Mouse (Mus musculus) T-helper 2 cell (primary cell): ENCODE measurements around the gene Ank3.

Experiments used
- in situ Hi-C: fragments of 300-600 bp; cut with MboI, MseI; formaldehyde crosslinking; loops from one replicate; pipeline ENCODE4 v1.15.1; 2025; ENCODE audit warnings: high pct_unique_total_duplicates

Gene Ank3

DNA sequence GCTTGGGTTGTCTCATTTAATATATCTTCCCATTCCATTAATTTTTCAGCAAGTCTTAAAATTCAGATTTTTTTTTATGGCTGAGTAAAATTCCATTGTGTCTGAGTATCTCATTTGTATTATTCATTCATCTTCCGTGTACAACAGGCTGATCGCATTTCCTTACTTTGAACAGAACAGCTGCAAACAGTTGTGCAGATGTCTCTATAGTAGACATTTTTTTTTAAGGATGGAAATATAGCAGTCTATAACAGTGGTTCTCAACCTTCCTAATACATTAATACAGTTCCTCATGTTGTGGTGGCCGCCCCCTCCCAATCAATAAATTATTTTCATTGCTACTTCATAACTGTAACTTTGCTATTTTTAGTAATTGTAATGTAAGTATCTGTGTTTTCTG is 212.7 kb downstream of the Ank3 start:
- in situ Hi-C loops, result no loop called here

DNA sequence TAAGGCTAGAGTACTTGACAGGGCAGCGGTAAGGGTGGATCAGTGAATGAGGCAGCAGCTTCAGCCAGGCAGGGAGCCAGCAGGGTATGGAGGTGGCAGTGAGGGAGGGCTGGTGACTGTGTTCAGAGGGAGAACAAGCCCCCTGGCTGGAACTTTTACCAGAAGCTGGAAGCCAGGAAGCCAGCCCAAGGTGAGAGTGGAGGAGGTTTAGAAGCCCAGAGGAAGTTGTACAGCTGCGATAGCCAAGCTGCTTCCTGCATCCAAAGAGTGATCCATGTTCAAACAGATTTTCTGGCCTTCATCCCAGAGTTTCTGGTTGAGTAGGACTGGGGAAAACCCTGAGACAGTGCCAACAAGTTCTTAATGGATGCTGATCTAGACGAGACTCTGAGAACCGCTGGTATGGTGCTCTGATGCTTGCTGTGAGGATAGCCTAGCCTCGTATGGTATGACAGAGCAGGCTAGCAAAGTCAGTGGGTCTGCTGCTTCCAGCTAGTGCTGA is 213.3 kb downstream of the Ank3 start:
- in situ Hi-C loops, result no loop called here

DNA sequence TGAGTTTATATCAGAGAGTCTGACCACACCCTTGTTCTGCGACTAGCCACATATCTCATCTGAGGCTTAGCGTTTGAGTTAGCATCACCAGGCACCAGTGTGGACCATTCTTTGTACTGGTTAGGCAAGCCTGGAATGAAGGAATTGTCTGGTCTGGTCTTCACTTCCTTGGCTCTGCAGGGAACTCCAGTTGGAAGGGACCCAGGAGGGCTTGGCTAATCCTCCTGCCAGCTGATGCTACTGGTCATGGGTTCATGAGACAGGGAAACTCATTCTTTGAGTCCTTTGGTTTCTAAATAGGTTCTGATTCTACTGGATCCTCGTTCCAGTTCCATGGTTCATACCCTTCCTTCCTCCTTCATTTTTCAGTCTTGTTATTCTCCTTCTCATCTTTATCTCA is 218.4 kb downstream of the Ank3 start:
- in situ Hi-C loops, result no loop called here

DNA sequence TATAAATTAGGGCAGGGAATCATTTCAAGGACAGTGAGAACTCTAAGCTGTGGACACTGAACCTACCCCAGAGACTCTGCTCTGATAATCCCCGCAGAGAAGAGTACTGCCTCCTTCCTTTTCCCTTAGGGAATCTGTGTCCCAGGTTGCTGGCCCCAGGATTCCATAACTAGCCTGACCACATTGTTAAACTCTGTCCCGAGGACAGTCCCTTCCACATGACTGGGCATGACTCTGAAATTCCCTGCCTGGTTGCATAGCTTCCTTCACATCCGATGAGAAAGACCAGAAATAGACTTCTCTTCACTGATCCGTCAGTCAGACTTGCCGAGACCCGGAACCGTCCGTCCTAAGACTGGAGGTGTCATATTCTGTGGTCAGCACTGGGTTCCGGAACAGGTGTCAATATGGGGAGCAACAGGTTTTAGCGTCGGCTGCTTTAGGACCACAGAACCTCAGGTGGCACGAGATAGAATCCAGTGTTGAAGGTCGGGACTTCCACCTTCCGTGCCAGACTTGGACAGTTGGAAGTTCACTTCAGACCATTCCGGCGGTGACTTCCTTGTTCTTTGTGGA is 219.1 kb downstream of the Ank3 start:
- in situ Hi-C loops, result no loop called here

DNA sequence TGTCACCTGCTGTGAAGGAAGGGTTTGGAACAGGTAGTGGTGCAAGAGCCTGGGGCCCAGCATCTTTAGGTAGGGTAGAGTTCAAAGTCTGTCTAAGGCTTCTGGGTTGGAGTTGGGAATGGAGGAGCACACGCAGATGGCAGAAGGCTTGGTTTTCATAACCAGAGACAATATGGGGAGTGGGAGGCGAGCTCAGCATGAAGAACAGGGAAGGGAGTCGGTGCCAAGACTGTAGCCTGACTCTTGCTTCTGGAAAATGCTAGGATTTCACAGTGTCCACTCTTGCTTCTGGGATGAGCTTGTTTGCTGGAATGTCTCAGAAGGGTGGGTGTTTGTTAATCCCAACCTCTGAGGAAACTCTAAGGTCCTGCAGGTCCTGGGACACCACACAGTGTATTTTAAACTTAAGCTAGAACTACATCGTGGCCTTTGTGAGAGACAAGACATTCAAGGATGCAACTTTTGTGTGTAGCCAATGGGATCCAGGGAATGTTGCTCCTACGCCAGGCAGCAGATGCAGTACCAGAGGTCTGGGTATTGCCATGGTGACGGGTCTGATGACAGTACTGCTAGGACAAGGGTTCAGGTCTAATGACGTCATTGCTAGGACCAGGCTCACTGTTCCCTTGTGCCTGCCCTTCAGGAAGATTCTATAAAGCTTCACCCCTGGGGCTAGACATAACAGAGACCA is 222.3 kb downstream of the Ank3 start:
- in situ Hi-C loops, result no loop called here

DNA sequence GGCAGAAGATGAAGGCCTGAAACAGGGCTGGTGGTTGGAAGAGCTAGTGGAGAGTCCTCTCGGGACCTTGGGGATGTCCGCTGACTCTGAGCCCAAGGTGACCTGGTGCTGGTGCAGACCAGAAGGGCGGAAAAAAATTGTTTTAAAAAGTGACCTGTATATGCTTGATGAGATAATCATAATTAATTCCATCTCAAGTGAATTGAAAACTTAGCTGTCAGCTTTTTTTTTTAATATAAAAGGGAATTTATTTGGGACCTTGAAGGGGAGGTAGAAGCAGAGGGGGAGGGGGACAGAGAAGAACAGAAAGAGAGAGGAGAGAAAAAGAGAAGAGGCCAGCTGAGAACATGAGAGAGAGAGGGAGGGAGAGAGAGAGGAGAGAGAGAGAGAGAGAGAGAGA is 229.2 kb downstream of the Ank3 start:
- in situ Hi-C loops, result no loop called here

DNA sequence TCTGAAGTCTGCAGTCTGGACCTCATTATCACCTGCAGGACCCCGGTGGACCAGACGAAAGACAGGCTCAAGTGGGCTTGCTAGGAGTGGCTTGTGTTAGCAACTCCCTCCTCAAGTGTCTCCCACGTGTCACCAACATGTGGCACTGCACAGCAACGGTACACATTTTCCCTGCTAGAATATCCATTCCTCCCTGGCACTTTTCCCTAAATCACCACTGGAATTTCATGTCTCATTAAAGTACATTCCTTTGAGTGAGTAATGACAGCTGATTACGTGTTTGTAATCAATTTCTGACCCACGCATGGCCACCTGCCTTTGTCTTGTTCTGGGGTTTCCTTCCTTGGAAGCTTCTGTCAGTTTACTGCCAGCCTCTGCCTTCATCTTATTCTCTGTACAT is 230.2 kb downstream of the Ank3 start:
- in situ Hi-C loops, result no loop called here

DNA sequence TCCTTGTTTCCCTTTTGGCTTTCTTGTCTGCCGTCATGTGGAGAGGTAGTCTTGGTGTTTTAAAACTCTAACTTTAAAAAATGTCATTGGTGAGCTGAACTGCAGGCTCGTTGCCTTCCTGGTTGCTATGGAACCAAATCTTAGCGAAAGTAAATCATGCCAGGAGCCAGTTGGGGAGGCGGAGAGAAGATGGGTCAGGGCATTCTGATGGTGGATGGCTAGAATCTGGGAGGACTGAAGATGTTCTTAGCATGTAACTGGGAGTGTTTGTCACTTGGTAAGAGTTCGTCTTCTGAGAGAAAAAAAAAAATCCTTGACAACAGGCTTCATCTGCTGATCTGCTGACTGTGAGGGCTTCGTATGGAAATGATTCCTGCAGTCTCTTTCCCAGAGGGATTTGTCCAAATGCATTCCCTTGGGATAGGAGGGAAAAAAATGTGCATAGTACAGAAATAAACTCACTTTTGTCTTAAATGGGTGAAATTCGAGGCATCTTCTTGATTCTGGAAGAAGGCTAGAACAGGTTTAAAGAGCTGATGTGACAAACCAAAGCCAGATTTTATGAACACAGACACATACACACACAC is 232.3 kb downstream of the Ank3 start:
- in situ Hi-C loops, result no loop called here

DNA sequence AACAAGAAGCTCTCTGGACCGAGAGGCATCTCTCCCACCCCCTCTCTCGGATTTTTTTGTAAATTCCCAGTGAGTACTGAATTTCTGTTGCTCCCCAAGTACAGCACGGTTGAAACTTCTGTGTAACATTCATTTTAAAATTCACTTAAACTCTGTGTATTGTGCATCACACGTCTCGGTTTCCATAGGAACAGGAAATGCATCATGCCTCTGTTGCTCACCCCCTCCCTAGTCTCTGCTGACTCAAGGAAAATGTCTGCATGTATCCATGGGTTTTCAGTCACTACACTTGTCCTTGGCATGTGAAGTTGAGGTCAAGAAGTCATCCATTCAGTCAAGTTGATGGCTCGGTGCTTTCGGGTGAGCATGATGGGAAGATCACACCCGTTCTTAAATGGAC is 234.3 kb downstream of the Ank3 start:
- in situ Hi-C loops, result no loop called here

DNA sequence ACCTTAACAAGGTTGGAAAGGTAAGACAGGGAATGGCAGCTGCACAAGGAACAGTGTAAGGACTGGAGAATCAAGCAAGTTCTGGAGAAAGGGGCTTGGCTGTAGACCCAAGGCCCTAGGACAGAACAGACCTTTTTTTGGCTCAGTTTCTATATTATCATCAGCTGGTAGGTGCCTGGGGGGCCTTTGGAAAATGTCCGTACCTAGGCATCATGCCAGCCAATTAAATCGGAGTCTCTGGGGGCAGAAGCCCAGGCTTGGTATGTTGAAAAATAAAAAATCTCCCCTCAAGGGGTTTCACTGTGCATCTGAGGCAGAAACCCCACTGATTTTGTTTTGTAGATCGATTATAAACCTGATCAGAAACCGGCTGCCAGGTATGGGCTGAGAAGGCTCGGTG is 236.3 kb downstream of the Ank3 start:
- in situ Hi-C loops, result no loop called here

DNA sequence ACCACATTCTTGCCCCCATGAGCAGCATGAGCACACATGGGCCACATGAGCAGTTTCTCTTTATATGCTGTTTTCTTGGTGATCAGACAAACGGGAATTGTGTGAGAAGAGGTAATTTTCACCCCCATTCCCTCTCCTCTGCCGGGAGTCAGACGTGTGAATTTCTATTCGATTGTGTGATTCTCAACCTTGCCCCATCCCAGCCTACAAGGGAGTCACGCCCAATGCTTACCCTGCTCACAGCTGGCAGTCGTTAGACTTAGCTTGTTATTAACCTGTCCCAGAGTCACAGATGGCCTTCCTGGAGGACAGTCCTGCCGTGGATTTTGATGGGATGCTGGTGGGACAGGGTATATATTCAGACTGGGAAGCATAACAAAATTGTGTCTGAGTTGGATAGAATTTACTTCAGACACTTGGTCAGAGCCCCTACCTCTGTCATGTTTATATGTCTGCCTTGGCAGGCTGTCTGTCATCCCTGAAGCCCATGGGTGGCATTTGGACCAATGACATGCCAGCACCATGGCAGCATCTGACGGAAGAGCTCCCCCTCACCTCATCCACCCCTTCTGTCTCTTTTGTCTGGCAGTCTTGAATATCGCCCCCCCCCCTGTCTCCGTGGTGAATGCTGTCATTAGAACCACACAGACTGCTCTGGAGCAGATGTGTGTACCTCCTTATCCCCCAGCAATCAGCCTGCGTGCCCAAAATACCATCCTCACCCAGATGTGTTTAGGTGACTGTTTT is 237.5 kb downstream of the Ank3 start:
- in situ Hi-C loops, result no loop called here

DNA sequence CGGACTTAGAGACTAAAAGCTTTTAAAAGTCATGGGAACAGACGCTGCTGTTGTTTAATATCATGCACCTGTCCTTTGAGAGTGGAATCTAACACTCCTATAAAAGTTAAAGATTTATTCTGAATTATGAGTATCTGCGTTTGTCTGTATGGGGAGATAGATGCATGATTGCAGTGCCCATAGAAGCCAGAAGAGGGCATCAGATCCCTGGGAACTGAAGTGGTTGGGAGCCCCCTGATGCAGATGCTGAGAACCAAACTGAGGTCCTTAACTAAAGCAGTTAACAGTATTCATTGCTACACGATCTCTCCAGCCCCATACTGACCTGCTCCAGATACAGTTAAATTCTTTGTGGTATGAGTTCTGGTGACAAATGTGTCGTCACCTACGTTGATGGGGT is 240.6 kb downstream of the Ank3 start:
- in situ Hi-C loops, result no loop called here

DNA sequence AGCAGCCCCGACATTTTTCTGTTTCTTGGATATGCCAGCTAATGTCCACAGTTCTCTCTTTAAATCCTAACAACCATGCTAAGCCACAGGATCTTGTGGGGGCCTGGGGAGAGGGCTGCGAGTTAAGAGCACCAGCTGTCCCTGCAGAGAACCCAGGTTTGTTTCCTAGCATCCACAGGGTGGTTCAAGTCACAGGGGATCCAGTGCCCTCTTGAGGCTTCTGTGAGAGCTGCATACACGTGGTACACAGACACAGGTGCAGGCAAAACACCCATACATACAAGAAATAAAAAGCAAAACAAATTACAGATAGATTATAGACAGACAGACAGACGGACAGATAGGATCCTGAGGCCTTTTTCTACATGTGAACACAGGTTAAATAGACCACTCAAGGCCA is 242.0 kb downstream of the Ank3 start:
- in situ Hi-C loops, result no loop called here

DNA sequence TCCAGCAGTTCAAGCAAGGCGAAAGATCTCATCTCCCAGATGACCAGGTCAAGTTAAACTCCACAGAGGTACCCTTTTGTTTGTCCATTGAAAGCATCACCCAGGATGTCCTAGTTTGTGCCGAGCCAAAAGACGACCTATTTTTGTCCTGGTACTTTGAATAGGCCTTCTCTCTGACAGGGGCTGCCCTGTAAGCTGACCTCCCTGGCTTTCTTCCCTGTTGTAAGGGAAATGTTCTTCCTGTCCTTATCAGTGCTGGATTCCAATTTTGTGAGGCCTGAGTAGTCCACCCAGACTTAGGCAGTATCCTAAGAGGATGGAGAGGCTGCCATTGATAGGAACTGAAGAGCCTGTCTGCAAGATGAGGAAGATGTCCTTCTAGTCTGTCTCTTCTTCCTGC is 244.9 kb downstream of the Ank3 start:
- in situ Hi-C loops, result no loop called here

DNA sequence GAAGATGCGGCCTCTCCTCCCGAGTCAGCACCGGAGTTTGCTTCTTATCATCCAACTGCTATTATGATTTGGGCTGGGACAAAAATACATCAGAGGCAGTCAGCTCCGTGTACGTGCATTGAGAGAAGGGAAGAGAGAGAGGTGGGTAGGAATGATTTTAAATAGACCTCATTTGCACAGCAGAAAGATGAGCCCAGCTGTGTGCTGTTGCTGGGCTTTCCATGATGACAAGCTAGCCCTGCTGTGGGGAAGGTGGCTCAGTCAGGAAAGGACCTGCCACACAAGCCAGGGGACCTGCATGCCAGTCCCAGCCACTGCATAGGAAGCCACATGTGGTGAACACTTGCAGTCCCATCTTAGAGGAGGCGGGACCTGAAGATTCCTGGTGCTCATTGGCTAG is 245.4 kb downstream of the Ank3 start:
- in situ Hi-C loops, result no loop called here

DNA sequence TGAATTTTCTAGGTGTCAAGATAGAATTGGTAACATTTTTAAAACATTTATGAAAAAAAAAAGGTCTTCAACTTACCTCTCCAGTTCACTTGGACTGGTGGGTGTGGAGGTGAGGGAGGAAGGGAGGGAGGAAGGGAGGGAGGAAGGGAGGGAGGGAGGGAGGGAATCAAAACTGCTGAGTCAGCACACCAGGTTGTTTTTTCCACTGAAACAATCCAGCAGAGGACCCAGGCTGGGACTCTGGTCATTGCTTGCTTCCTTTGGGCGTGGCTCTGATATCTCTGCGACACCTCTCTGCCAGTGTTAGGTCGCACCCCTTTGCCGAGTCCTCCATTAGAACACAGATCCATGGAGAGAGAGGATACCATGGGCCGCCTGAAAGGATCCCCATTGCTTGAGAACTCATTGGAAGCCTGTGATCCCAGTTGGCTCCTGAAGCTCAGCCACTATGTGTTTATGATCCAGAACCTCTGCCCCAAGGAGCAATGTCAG is 246.8 kb downstream of the Ank3 start:
- in situ Hi-C loops, result loop anchor here (5.0 kb wide), 1 partner anchor 193 kb away; no protein-coding TSS in a partner anchor

DNA sequence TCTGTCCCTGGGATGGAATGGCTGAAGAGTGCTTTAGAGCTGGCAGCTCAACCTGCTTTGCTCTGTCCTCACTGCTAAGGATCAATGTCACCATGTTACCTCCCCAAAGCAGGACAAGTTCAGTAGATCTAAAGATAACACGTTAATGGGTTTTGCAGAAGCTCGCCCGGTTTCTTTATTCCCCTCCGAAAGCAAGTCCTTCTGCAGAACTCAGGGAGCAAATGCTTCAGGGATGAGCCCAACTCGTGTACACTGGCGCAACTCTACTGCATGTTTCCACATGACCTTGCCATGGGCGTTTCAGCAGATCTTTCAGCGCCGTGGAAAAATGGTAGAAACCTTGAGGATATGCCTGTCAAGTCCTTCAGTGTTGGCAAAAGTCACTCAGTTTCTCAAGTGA is 247.4 kb downstream of the Ank3 start:
- in situ Hi-C loops, result loop anchor here (5.0 kb wide), 1 partner anchor 194 kb away; no protein-coding TSS in a partner anchor

DNA sequence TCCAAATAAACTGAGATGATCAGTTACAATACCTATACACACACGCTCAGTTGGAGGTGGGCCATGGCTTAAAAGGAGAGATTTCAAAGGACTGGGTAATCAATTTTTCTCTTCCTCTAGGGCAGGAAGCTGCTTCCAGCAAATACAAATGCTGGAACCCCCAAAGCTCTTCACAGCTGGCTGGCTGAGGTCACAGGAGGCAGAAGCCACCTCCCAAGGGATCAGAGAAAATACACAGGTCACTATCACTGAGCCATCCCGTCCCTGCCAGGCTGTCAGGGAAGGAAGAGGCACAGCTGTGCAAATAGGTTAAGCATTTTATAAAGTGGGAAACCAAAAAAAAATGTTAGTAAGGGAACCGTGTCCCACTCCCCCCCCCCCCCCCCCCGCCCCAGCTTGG is 251.5 kb downstream of the Ank3 start:
- in situ Hi-C loops, result loop anchor here (25.0 kb wide), 1 partner anchor 637 kb away; no protein-coding TSS in a partner anchor

DNA sequence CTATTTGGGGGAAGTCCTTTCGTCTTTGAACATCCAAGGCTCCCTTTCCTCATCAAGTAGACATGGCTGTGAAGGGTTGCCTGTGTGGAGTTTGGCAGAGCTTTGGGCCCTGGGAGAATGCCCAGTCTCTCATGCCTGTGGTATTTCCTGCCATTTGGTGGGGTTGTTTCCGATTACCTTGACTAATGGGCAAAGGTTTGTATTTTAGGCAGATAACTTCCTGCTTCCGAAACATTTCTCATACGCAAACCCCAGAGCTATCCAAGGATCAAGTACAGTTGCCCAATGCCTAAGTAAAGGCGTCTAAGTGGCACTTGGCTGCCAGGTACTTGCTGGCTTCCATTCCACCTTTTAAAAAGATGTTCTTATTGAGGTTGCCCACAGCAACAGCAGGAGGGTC is 254.1 kb downstream of the Ank3 start:
- in situ Hi-C loops, result loop anchor here (25.0 kb wide), 1 partner anchor 635 kb away; no protein-coding TSS in a partner anchor

DNA sequence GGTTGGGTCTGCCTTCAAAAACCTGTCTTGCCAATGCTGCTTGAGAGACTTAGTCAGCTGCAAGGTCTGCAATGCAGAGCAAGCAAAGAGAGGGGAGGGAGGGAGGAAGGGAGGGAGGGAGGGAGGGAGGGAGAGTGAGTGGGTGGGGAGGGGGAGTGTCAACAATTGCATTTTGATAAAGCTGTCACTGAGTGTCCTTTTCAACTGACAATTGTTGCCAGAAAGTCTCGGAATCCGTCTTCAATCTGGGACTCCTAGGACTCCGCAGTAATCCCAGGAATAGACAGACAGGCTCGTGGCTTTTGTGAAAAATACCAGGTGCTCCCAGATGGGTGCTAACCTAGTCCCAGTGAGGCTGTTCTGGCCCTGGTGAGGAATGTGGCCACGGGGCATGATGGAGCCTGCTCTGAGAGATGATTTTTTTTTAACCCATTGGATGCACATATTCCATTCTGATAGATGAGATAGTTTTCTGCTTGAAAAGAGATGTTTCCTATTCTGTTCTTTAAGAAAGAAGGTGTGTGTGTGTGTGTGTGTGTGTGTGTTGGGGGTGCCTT is 254.6 kb downstream of the Ank3 start:
- in situ Hi-C loops, result loop anchor here (25.0 kb wide), 1 partner anchor 634 kb away; no protein-coding TSS in a partner anchor

DNA sequence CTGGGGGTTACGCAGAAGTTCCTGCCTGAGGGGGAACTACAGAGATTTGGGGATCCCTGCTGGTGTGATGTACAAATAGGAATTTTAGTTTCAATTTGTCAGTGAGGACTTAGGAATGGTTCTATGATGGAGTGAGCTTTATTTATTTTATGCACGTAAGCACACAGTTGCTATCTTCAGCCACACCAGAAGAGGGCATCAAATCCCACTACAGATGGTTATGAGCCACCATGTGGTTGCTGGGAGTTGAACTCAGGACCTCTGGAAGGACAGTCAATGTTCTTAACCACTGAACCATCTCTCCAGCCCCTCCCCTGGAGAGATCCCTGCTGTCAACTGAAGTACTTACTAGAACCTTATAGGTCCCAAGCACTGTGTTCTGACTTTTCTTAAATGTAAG is 255.6 kb downstream of the Ank3 start:
- in situ Hi-C loops, result loop anchor here (25.0 kb wide), 1 partner anchor 633 kb away; no protein-coding TSS in a partner anchor
